Mouse (Mus musculus): ENCODE data around the gene Irf2bpl.

GRCm38 (mm10) chr12:86886446-86886965, 1.9 kb upstream of the Irf2bpl start:
- TF ChIP-seq MAX (IDR thresholded peaks at IDR 0.05; ENCODE audit: low read depth) (no peak), TCF12 (IDR thresholded peaks at IDR 0.05; ENCODE audit: insufficient read depth, poor library complexity, severe bottlenecking) (no peak), POLR2A (IDR thresholded peaks at IDR 0.05; ENCODE audit: insufficient read length, low read depth) (no peak), MYOD1 (IDR thresholded peaks at IDR 0.05; ENCODE audit: control insufficient read depth in 1 of 3, insufficient read length in 2 of 3, low read depth in 2 of 3) (no peak), E2F4 (IDR thresholded peaks at IDR 0.05; ENCODE audit: insufficient read depth) (no peak), USF1 (IDR thresholded peaks at IDR 0.05; ENCODE audit: low read depth) (no peak), CEBPB (IDR thresholded peaks at IDR 0.05; ENCODE audit: insufficient read depth, poor library complexity, severe bottlenecking) (no peak), MYOG (IDR thresholded peaks at IDR 0.05; ENCODE audit: control insufficient read depth in 1 of 3, insufficient read depth in 1 of 3, insufficient read length in 2 of 3, low read depth in 2 of 3) (no peak), SRF (IDR thresholded peaks at IDR 0.05; ENCODE audit: control insufficient read depth, insufficient read length, low read depth) (no peak)

Data from myocyte (in vitro differentiated cells).